Mouse (Mus musculus) adrenal gland (tissue): ENCODE measurements around the gene Ston2.

Experiments used
- intact Hi-C: fragments of 180-260 bp; cut with DNase I; formaldehyde crosslinking; loops from one replicate; pipeline ENCODE4 v1.15.1; 2025

Ston2 gene

GRCm38 (mm10) chr12:91666607-91667006 lies 121.6 kb downstream of the Ston2 start:
- intact Hi-C loops = no loop called here

- intact Hi-C loops = no loop called here
Measured at GRCm38 (mm10) chr12:91665431-91665830, 122.8 kb downstream of the Ston2 start.

- intact Hi-C loops = no loop called here
Measured at GRCm38 (mm10) chr12:91663260-91663659, 124.9 kb downstream of the Ston2 start.

- intact Hi-C loops = no loop called here
Measured at GRCm38 (mm10) chr12:91662844-91663243, 125.3 kb downstream of the Ston2 start.

GRCm38 (mm10) chr12:91660640-91661417 lies 127.4 kb downstream of the Ston2 start:
- intact Hi-C loops = no loop called here

GRCm38 (mm10) chr12:91654399-91655122 lies 133.6 kb downstream of the Ston2 start:
- intact Hi-C loops = no loop called here

GRCm38 (mm10) chr12:91648426-91648825 lies 139.8 kb downstream of the Ston2 start:
- intact Hi-C loops = no loop called here

GRCm38 (mm10) chr12:91645361-91646123 lies 142.6 kb downstream of the Ston2 start:
- intact Hi-C loops = no loop called here

- intact Hi-C loops = no loop called here
Measured at GRCm38 (mm10) chr12:91643221-91643620, 145.0 kb downstream of the Ston2 start.

- intact Hi-C loops = no loop called here
Measured at GRCm38 (mm10) chr12:91642426-91643093, 145.6 kb downstream of the Ston2 start.

- intact Hi-C loops = loop anchor here (2.0 kb wide), 1 partner anchor 147 kb away; the partner anchor contains the start of gene Ston2
Measured at GRCm38 (mm10) chr12:91641631-91642141, 146.5 kb downstream of the Ston2 start.

GRCm38 (mm10) chr12:91641133-91641532 lies 147.1 kb downstream of the Ston2 start:
- intact Hi-C loops = loop anchor here (2.0 kb wide), 1 partner anchor 148 kb away; the partner anchor contains the start of gene Ston2

- intact Hi-C loops = loop anchor here (2.0 kb wide), 1 partner anchor 148 kb away; the partner anchor contains the start of gene Ston2
Measured at GRCm38 (mm10) chr12:91640712-91641111, 147.5 kb downstream of the Ston2 start.

- intact Hi-C loops = no loop called here
Measured at GRCm38 (mm10) chr12:91638351-91638750, 149.8 kb downstream of the Ston2 start.

- intact Hi-C loops = no loop called here
Measured at GRCm38 (mm10) chr12:91637136-91637909, 150.9 kb downstream of the Ston2 start.

- intact Hi-C loops = loop anchor here (5.0 kb wide), 1 partner anchor 171 kb away; no protein-coding TSS in a partner anchor
Measured at GRCm38 (mm10) chr12:91626482-91626881, 161.7 kb downstream of the Ston2 start.

- intact Hi-C loops = loop anchor here (5.0 kb wide), 1 partner anchor 172 kb away; no protein-coding TSS in a partner anchor
Measured at GRCm38 (mm10) chr12:91625013-91625412, 163.2 kb downstream of the Ston2 start.

GRCm38 (mm10) chr12:91609425-91609824 lies 178.8 kb downstream of the Ston2 start:
- intact Hi-C loops = no loop called here

- intact Hi-C loops = no loop called here
Measured at GRCm38 (mm10) chr12:91607678-91608077, 180.5 kb downstream of the Ston2 start.

- intact Hi-C loops = no loop called here
Measured at GRCm38 (mm10) chr12:91606651-91607050, 181.5 kb downstream of the Ston2 start.
